Mouse (Mus musculus): ENCODE results near the gene Eif4b.
"Not testable (repeated sequence)": the region's sequence is repeated elsewhere in the genome, so short reads cannot be mapped to it uniquely, and the experiment has no call there.

Gene Eif4b

DNA sequence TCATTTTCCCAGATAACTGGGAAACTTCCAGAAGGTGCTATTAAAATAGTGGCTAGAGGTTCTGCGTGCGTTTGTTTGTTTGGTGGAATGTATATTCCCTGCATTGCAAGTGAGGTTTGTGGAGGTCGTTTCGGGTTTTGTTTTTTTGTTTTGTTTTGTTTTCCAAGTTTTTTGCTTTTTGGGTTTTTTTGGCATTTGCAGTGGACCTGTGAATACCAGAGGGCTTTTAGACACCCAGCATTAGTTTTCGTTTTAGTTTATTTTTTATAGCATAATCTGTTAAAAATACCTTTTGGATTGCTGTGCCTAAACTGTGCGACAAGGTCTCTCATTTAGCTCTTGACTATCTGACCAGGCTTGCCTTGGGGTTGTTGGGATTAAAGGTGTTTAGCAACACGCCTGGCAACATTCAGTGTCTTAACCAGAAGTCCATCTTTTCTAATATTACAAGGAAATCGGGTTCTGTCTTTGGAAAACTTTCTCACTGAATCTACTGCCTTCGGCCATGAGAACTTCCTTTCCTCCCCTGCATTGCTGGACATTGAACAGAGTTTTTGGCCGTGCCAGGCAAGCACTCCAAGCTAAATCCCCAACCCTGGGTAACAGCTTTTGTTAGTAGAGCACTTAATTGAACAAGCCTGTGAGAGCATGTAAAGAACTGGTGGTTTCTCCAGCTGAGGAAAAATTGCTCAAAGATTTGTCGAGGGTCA is 1.5 kb downstream of the Eif4b start:
- no peak for DNase-seq (ENCODE audit: extremely low spot score, low read depth, low spot score)

DNA sequence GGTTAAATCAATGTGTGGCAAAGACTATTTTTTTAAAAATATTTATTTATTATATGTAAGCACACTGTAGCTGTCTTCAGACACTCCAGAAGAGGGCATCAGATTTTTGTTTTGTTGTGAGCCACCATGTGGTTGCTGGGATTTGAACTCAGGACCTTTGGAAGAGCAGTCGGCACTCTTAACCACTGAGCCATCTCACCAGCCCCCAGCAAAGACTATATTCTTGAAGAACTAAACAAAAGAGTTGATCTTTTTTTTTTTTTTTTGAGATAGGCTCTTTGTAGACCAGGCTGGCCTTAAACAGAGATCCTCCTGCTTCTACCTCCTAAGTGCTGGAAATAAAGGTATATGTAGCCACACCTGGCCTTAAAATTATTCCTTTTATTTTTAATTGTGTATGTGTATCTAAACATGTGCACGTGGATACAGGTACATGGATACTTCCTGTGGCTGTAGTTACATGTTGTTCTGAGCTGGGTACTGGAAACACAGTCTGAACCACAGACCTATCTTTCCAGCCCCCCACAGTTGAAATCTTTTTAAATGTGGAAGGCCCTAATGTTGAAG is 3.6 kb downstream of the Eif4b start:
- no peak for DNase-seq (ENCODE audit: extremely low spot score, low read depth, low spot score)

- no peak for DNase-seq (ENCODE audit: extremely low spot score, low read depth, low spot score)
Measured at GRCm38 (mm10) chr15:102079221-102079620, 5.6 kb downstream of the Eif4b start.

GRCm38 (mm10) chr15:102079924-102080323 is 6.4 kb downstream of the Eif4b start:
- not testable (repeated sequence) for DNase-seq (ENCODE audit: extremely low spot score, low read depth, low spot score)

- no peak for DNase-seq (ENCODE audit: extremely low spot score, low read depth, low spot score)
Measured at GRCm38 (mm10) chr15:102080429-102080828, 6.9 kb downstream of the Eif4b start.

DNA sequence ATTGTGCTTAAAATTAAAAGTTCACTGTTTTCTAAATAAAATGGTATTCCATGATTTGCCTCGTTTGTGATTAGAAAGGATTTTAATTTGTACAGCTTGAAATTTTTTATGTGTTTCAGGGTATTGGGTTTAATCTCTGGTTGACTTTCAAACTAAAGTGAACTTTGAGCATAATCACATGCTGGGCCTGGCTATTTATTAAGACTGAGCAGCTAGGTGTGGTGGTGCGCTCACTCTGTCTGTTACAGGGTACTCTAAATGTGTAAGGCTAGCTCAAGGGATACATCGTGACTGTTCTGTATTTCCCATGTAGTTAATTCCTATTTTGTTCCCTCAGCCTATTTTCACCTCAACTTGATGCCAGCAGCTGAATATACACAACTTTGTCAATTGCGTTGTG is 8.6 kb downstream of the Eif4b start:
- DNase-seq (ENCODE audit: extremely low spot score, low read depth, low spot score) = no peak

DNA sequence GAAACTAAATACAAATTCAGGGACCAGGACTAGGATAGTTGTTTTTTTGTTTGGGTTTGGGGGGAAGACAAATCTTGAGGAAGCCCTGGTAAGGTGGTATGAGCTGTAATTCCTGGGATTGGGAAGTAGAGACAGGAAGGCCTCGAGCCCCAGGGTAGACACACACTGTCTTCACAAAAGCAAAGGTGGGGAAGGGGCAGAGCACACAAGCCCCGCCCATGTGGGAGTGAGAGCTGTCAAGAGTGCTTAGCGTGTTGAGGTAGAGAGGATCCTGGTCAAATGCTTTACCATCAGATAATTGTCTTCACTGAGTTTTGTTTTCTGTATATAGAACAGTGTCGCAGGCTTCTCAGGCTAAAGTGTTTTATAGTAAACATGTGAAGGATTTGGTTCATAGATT is 9.5 kb downstream of the Eif4b start:
- DNase-seq (ENCODE audit: extremely low spot score, low read depth, low spot score) = no peak

GRCm38 (mm10) chr15:102089914-102090585 is 16.5 kb downstream of the Eif4b start:
- DNase-seq (ENCODE audit: extremely low spot score, low read depth, low spot score) = no peak

DNA sequence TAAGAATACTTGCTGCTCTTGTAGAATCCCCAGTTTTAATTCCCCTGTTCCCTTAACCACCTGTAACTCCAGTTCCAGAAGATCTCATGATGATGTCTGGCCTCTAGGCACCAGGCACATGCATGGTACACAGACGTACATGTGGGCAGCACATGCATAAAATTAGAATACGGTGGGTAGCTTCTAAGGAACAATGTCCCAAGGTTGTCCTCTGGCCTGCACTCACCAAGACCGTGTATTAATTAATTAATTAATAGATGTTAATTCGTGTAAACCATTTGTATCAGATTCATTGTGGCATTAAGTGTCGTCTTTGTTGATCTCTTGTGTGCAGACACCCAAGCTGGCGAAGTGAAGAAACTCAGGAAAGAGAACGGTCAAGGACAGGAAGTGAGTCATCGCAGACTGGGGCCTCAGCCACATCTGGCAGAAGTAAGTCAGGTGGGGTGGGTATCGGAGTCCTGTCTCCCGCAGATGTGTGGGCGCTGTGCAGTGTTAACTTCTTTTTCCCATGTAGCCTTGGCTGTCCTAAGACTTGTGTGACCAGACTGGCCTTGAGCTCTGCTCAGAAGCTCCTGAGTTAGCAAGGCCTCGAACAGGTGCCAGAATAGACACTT is 17.6 kb downstream of the Eif4b start:
- DNase-seq (ENCODE audit: extremely low spot score, low read depth, low spot score) = no peak

DNA sequence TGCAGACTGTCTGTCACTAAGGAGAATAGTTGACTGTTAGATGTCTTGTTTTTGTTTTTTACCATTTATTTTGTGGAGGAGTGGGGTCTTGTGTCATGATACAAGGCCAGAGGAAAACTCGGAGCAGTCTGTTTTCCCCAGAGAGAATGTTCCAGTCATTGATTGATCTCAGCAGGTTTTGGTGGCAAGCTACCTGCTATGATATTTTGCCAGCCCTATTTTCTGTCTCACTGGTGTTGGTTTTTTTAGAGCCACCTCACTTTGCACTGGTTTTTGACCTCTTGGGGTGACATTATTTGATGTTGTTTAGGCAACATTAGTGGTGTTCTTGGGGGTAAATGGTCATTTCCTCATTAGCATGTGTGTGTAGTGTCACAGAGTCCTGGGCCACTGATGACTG is 18.1 kb downstream of the Eif4b start:
- no peak for DNase-seq (ENCODE audit: extremely low spot score, low read depth, low spot score)

DNA sequence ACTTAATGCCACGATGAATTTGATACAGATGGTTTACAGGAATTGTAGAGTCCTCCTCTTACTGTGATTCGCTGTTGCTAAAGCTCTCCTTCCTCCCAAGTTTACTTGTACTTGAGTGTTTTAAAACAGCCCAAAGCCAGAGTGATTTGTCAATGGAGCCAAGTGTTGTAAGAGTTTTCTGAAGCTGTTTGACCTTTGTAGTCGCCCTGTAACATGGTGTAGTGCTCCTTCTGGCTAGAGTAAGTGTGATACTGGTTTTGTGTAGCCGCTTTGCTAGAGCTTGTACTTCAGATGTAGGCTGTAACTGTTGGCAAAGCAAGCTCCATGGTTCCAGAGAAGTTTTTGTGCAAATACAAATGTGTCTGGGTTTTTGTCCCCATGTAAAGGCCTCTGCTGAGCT is 18.6 kb downstream of the Eif4b start:
- no peak for DNase-seq (ENCODE audit: extremely low spot score, low read depth, low spot score)

- DNase-seq (ENCODE audit: extremely low spot score, low read depth, low spot score) = no peak
Measured at GRCm38 (mm10) chr15:102094157-102094556, 20.6 kb downstream of the Eif4b start.

- no peak for DNase-seq (ENCODE audit: extremely low spot score, low read depth, low spot score)
Measured at GRCm38 (mm10) chr15:102094988-102095387, 21.4 kb downstream of the Eif4b start.

- DNase-seq (ENCODE audit: extremely low spot score, low read depth, low spot score) = no peak
Measured at GRCm38 (mm10) chr15:102097147-102097915, 23.8 kb downstream of the Eif4b start.

DNA sequence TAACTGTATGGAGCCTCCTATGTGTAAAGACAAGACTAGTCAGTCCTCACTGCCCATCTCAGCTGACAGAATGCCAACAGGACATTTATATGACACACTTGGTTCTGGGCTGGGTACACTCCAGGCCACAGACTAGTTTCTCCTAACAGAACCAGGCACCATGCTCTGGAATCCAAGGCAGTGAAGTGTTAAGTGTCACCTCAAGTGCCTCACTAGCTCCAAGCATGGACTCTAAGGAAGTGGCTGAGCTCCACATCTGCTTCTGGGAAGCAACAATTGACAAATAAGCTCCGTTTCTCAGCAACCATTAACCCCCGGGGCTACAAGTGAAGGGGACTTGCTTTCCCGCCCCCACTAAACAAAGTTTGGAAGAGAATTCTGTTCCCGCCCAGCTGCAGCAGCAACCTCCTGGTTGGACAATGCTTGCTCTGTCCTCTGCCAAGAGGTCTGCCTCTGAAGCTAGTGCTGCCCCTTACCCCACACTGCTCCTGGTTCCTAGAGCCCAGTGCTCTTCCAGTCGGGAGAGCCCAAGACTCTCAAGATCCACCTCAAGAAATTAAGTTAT is 24.5 kb downstream of the Eif4b start:
- no peak for DNase-seq (ENCODE audit: extremely low spot score, low read depth, low spot score)

- DNase-seq (ENCODE audit: extremely low spot score, low read depth, low spot score) = no peak
Measured at GRCm38 (mm10) chr15:102099260-102099659, 25.7 kb downstream of the Eif4b start.

DNA sequence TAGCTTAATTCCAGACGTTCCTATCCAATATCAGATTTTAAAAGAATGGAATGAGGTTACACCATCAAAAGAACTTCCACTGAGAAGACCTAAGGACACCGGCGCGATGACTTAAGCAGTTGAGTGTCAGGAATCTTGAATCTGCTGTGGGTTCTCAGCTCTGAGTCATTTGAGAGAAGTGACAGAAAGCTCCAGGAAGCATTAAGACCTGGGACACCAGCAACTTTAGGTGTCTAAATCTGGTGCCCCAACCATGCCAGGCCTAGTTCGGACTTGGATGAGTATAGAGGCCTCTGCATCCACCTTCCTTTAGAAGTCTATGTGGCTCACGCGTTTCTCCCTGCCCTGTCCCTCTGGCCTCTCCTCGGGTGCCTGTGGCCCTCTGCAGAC is 26.2 kb downstream of the Eif4b start:
- no peak for DNase-seq (ENCODE audit: extremely low spot score, low read depth, low spot score)

GRCm38 (mm10) chr15:102100161-102100981 is 26.8 kb downstream of the Eif4b start, which contains the start of gene Tns2:
TSS of gene Tns2 (plus strand) at chr15:102100413.
- no peak for DNase-seq (ENCODE audit: extremely low spot score, low read depth, low spot score)

DNA sequence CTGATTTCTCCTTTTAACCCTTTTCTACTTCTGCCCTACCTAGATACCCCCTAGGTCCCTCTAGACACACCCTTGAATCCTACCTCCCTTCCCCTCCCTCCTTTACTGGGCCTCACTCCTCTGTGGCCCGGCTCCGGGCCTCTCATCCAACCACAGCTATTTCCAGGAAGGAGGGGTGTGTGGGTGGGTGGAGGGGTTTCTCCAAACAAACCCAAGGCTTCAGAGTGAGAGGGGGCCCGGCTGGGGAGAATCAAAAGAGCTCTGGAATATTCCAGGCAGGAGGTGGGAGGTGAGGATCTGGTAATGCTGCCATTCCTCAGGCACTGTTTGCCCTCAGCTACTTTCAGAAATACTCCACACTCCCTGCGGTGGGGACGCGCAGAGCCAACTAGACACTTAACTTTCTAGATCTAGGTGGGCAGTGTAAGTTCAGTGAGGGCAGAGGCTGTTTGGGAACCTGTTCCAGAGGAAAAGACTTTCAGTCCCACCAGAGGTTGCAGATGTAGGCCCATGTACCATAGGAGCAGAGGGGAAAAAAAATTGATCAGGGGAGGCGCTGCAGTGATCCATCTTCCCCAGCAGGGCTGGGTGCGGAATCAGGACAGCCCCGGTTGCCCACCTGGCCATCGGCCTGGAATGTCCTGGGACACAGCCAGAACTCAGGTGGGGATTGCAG is 27.6 kb downstream of the Eif4b start:
- DNase-seq (ENCODE audit: extremely low spot score, low read depth, low spot score) = no peak
